Mouse (Mus musculus) ES-E14 (cell line): ENCODE results near the gene Sphk2.

Source experiments
- CHD2 ChIP-seq: IDR thresholded peaks from 2 replicates; pipeline ENCODE4 v1.6.1; 2014; ENCODE audit warnings: mild to moderate bottlenecking, low read depth, low read length, inconsistent platforms
- HCFC1 ChIP-seq: IDR thresholded peaks from 2 replicates; pipeline ENCODE4 v1.6.1; 2012; ENCODE audit warnings: low read length, inconsistent platforms, borderline replicate concordance; ENCODE audit not compliant: insufficient read depth
- MAFK ChIP-seq: IDR thresholded peaks from 2 replicates; pipeline ENCODE4 v1.6.1; 2014; ENCODE audit warnings: mild to moderate bottlenecking, low read depth, low read length, inconsistent platforms; ENCODE audit not compliant: insufficient read depth
- ZC3H11A ChIP-seq: IDR thresholded peaks from 2 replicates; pipeline ENCODE4 v1.6.1; 2012; ENCODE audit warnings: low read depth, mild to moderate bottlenecking, inconsistent platforms, low read length, borderline replicate concordance
- ZNF384 ChIP-seq: IDR thresholded peaks from 2 replicates; pipeline ENCODE4 v1.6.1; 2012; ENCODE audit warnings: low read depth, low read length, inconsistent platforms

DNA sequence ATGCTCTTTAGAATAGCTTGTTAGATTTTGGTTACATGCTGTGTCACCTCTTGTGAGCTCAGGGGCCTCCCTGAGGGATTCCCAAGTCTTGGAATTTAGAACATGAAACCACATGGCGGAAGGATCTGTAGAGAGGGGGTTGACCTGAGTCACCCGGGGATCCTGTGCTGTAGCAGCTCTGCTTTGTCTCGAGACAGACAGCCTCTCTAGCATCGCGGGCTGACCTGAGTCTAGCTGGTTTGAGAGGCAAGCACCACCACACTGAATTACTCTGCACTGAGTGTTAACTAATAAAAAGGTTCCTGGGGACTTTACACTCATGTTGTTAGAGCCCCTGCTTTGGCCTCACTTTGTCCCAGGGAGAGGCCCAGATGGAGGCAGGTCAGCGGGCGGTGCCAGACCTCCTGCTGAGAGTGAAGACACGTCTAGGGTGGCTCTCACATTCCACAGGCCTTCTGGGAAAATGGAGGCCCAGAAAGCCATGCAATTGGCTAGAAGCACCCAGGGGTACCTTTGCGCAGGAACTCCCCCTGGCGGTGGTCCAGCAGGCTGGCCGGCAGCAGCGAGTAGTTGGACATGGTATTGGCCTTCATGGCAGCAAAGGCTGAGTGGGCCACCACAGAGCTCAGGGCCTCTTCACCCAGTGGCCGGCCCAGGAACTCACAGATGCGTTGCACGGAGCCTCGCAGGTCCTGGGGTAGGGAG is 13.1 kb upstream of the Sphk2 start:
- TF ChIP-seq MAFK (no peak), ZC3H11A (no peak), HCFC1 (no peak), CHD2 (no peak), ZNF384 (no peak)
